Mouse (Mus musculus): ENCODE measurements around the gene Zfp760.
"Not testable (repeated sequence)": the region's sequence is repeated elsewhere in the genome, so short reads cannot be mapped to it uniquely, and the experiment has no call there.

The Zfp760 gene

DNA sequence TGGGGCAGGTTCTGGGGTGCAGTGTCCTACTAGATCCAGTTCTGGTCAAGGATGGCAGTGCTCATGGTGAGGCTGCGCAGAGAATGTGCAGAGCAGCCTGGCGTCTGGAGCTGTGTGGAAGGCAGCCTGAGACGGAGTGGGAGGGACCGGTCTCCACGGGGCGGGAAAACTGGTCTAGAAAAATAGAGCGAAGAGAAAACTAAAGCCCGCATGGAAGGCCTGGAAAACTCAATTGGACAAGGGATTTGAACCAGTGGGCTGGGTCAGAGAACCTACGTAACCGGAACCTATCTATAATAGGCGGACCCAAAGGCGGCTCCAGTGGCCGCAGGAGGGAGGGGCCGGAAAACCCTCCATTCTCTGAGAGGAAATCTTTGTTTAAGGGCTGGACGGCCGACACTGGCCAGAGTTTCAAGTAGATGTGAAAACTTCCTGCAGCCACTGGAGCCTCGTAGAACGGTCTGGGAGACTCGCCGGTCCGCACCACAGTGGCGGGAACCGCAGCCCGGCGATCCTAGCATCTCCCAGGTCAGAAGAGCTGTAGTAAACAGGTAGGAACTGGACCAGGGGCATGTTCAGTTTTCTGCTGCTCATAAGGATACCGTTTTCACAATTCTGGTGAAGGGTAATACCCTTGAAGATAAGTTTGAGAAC, at the start of gene Zfp760:
TSS of gene Zfp760 (plus strand) at position 399 of the 654 bp plus-strand sequence.
- peak; percentile 78 to 83 for DNase-seq

DNA sequence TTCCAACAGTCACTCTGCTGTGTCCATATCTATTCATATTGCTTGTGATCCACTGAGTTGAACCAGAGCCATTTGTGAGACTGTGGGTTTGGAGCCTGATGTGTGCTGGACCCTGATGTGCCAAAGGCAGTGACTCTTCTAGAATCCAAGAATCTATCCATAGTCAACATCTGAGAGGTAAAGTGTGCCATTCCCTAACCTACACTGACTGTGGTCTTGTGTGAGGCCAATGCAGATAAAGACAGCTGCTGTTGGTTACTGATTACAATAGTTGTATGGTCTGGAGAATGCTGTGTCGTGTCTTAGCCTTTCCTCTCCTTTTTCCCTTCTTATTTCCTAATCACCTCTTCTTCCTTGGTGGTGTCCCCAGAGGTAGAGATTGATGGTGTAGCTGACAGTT, 28.7 kb upstream of the Zfp760 start:
- DNase-seq: not testable (repeated sequence)

DNA sequence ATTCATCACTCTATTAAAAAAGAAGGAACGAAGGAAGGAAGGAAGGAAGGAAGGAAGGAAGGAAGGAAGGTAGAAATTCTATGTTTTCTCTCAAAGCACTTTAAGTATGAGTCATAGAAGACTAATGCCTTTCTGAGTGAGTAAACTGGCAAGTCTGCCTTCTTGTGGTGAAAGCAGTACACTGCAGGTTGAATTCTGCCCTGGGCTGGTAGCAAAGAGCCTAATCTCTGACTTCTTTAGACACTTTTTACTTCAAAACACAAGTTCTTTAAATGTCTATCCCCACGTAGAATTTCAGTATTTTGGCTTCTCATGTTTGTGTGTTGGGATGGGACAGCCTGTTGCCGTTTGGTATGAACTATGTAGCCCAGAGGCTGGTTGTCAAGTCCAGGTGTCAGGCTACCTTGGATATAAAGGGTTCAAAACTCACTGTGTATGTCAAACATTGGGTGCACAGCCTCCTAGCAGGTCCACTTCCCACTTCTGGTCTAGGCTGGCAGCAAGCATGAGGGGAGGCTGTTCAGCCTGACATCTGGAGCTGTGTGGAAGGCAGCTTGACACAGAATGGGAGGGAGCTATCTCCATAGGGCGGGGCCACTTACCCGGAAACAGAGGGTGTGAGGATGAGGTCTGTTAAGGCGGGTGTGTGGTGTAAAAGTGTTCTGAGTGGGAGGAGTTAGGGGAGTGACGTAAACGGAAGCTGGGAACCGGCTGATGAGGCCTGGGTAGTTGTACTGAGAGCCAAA, 28.1 kb upstream of the Zfp760 start:
- peak; percentile 73 to 80 for DNase-seq

DNA sequence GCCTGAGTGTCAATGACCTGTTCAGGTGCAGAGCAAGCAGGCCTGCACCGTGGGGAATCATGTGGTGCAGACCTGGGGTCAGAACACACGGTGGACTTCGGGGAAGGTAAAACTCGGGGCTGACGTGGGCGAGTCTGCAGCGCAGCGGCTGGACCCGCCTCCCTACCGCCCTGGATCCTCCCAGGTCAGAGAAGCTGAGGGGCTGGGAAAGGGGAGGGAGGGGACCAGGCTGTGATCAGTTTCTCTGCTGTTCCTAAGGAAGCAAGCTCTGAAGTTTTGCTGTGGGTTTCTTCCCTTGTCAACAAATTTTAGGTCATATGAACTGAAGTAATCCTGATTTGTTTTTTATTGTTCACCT, 27.5 kb upstream of the Zfp760 start:
- not testable (repeated sequence) for DNase-seq

DNA sequence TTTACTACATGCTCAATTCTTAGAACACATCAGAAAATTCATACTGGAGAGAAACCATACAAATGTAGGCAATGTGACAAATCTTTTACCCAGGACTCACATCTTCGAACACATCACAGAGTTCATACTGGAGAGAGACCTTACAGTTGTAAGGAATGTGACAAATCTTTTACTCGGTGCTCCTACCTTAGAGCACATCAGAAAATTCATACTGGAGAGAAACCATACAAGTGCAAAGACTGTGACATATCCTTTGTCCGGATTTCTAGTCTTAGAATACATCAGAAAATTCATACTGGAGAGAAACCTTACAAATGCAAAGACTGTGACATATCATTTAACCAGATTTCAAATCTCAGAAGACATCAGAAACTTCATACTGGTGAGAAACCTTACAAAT, 16.0 kb upstream of the Zfp760 start, which contains the start of gene Gm10226:
TSS of gene Gm10226 (plus strand) at position 301 of the 400 bp plus-strand sequence.
- DNase-seq: no peak

DNA sequence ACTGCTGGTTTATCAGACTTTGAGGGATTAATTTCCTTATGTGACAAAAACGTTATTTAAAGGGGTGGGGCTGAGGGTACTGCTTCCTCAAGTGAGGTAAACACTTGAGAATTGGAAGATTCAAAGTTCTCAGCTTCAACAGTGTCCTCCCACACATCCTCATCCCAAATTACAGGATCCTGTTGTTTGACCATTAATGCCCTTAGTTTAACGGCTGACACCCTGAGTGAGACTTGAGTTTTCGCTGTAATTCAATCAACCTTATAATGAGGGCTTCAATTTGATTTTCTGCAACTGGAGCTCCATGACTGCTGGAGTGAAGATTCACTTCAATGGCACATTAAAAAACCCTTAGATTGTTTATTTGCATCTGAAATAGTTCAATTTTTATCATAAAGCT, 14.2 kb upstream of the Zfp760 start:
- no peak for DNase-seq

DNA sequence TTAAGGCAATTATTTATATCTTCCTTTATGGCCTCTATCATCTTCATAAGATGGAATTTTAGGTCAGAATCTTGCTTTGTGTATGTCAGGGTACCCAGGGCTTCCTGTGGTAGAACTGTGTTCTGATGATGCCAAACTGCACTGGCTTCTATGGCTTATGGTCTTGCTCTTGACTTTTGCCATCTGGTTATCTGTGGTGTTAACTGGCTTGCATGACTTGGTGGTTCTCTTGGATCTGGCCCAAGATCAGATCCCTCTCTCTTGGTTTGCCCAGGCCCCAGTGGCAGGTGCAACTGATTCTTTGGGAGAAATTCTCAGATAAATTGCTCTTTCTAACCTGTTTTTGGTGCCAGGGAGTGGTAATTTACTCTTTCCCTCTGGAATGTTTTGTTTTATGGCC, 11.5 kb upstream of the Zfp760 start:
- no peak for DNase-seq

DNA sequence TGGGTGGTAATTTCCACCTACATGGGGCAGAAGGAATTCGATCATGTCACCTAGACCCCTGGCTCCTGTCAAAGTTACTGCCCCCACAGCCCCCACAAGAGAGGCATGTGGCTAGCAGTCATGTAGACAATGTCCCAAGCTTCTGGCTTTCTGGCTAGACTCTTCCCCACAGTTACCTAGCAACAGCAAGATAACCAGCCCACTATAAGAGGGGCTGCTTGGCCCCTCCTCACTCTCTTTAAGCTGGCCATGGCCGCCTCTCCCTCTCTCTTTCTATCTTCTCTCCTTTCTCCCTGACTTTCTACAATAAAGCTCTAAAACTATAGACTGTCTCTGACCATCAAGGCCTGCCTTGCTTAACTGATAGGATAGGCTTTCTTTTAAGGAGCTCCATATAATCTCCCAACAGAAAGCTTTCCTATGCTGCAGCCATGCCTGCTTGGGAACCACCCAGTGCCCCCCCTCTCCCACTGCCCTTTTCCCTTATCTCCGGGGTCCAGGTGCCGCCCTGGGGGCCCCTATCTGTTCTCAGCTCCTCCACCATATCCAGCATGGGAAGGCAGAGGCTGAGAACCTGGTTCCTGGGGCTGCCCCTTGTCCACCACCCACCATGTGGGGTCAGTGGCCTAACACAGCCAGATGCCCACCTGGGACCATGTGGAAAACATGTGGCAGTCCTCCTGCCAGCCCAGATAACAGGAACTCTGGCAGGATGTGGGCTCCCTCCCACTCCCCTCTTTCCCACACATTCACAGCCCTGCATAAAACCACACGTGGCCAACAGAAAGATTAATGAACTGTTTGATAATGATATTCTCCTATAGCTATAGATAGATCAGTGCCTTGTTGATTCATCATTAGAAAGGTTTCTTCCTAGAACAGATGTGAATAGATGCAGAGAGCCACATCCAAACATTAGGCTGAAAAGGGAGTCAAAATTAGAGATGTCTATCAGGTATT, 5.0 kb upstream of the Zfp760 start:
- DNase-seq: no peak

DNA sequence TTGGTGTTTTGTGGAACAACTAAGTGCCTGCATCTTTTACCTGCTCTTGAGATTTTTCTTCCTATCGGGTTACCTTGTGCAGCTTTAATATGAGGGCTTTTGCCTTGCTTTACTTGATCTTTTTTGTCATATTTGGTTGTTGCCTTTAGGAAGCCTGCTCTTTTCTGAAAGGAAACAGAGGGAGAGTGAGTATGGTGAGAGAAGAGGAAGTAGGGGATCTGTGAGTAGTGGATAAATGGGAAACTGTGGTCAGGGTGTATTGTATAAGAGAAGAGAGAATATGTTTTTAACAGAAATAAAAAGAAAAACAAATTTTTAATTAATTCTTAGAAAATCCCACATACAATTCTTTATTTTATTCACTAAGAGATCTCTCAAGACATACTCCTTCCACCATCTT, 4.1 kb upstream of the Zfp760 start:
- no peak for DNase-seq

DNA sequence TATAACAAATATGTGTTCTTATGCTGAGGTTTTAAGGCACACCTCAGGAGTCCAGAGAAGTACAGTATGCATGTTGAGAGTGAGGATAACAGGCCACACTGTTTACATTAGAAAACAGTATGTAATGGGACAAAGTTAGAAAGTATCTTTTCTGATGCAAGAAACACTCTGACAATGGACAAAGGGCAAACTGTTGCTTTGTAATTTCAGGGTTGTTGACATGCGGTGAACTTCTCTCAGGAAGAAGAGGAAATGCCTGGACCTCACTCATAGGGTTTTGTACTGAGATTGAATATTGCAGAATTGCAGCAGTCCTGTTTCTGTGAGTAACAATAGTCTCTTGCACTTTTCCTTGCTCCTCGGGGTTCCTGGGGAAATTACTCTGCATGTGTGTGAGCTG, 860 bp downstream of the Zfp760 start:
- no peak for DNase-seq

DNA sequence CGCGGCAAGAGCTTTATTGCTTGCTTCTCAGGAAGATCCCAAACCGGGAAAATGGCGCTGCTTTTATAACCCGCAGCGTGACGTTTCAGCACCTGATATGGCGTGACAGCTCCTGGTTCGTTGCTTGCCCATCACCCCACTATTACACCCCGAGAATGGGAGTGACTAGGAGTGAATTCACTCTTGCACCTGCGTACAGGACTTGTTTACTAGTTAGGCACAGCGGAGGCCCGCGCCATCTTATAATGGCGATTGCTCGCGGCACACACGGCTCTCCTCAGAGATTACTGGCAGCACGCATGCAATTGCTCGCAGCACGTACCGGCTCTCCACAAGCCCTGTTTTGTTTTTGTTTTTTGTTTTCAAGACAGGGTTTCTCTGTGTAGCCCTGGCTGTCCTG, 23.0 kb downstream of the Zfp760 start, which contains the start of gene Zfp229:
TSS of gene Zfp229 (plus strand) at position 301 of the 400 bp plus-strand sequence.
- DNase-seq: not testable (repeated sequence)

DNA sequence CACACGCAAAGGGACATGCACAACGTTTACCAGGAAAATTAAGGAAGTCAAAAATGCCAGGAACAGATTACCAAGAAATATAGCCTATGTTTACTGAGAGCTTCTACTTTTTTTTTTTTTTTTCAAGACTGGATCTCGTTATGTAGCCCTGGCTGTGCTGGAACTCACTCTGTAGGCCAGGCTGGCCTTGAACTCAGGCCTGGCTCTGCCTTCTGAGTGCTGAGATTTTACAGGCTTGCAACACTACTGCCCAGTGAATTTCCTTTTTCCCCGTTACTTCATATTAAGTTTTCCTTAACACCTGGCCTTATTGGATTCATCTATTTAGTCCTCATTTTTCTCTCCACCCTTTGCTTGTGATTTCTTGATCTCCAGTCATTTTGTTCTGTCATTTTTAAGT, 25.5 kb downstream of the Zfp760 start:
- DNase-seq: no peak

DNA sequence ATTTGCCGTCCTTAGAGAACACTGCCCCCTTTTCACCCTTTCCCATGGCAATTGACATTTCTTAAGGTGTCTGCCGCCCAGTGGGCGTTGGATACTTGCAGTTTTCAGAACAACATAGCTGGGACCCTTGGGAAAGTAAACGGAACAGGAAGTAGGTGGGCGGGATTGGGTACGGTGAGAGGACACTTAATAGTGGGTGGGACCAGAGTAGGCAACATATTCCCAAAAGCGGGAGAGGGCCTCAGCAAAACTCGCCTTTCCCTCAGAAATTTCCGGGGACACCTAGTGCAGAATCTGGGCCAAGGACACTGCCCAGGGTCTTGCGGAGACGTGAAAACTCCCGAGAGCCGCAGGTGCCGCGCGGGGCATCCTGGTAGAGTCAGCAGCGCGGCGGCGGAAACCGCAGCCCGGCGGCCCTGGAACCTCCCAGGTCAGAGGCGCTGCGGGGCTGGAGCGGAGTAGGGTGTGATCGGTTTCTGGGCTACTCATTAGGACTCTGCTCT, 26.0 kb downstream of the Zfp760 start:
- peak; percentile 73 to 77 for DNase-seq

DNA sequence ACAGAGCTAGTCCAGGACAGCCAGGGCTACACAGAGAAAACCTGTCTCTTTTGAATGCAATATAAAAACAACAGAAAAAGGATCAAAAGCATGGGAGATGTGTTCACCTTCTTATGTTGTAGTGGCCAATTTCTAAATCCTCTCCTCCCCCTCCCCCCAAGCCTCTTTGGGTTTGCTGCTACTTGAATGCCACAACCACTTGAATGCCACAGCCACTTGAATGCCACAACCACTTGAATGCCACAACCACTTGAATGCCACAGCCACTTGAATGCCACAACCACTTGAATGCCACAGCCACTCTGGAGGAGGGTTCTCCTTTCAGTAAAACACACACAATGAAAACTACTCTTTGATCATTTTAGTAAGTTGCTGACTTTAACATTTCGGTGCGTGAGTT, 45.2 kb downstream of the Zfp760 start:
- DNase-seq: no peak

DNA sequence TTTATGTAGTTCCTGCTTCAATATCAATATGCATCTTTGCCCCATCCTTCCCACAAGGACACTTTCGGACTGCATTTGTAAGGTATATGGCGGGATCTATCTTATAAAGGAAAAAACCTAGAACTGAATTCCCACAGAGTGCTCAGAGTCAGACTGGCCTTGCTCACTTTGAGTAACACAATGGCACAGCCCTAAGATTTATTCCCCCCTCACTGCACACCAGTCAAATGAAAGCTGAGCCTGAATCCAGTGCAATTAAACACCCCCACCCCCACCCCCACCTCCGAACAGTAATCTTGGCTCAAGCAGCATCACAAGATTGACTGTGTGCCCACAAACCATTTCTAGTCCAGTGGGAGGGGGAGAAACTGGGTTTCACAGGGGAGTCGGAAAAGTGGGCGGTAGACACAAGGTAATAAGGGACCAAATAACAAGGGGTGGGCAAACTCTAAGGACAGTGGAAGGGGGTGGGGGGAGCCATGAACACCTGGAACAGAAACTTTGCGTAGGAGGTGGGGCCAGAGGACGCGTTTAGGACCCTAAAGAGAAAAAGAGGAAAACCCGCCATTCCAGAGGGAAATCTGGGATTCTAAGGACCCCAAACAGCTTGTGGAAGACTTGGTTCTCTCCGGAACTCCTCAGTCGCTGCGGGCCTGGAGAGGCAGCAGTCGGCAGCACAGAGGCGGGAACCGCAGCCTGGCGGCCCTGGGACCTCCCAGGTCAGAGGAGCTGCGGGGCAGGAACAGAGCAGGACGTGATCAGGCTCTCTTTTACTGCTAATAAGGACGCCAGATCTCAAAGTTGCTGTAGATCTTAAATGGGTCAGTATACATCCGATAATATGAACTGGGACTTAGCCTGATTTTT, 46.0 kb downstream of the Zfp760 start:
- DNase-seq: peak; percentile 7 to 9

DNA sequence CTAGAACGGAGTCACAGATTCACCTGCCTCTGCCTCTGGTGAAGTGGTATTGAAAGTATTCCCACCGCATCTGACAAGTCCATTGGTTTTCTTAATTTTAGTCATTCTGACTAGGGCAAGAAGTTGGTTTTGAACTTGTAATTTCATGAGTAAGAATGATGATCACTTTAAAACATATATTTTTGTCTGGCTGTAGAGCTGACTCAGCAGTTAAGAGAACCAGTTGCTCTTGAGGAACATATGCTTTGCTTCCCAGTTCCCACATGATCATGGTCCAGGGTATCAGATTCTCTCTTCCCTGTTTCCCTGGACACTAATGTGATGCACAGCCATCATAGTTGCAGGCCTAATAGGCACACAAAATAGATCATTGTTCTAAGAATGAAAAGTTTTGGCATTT, 62.8 kb downstream of the Zfp760 start:
- DNase-seq: no peak

Measured in cerebellum, postnatal 14 days (tissue).